ENCODE assay signal across 12 mouse cellular contexts in the genomic region with DNA sequence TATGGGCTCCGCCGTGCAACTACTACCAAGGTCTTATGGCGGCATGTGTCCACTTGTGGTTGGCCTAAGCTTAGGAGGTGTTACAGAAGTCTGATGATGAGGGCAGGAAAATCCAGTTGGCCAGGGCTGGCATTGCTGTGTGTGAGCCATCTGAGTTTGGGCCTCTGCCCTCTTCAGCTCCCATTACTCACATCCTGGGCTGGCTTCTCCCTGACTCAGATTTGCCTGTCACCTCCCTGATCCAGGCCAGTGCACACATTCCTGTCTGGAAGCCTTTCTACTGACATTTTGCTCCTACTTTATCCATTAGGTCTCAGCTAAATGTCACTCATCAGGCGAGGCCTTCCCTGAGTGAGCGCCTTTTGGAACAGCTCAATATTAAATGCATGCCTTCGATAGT. TPM values are rescaled to one million over a fixed set of nuclear protein-coding genes. Genes with fewer than 3 reads are reported as not detected.
DNase-seq lines count a peak whose midpoint lies in the region; ATAC-seq and TF ChIP-seq lines count a peak whose summit lies in the region.
"Had no signal": no experiment of that assay in that cellular context is flagged by ENCODE, and none has a peak within 500 bp of the region (broad histone marks: within the 10 kb centered on the region; RNA-seq: fewer than 3 reads in every experiment).

No protein-coding gene starts in this region.

- H3K4me2 ChIP-seq in midbrain, postnatal 0 days (ENCODE audit: low read depth, low read length, poor library complexity, severe bottlenecking) = no peak overlapping the region
- H3K4me2 ChIP-seq in heart, embryonic 11.5 days = no peak overlapping the region
- no peak overlapping the region for H3K4me2 ChIP-seq in neural tube, embryonic 15.5 days
- H3K4me2 ChIP-seq: liver, embryonic 12.5 days; neural tube, embryonic 13.5 days had no signal

- H3K27ac ChIP-seq in midbrain, embryonic 10.5 days (replicated peaks) = 0 out of 2 replicates have a peak overlapping the region, but pooled peaks have one; percentile 23
- H3K27ac ChIP-seq in midbrain, postnatal 0 days (ENCODE audit: low read depth, low read length) = no peak overlapping the region
- peak overlapping the region; percentile 85 for H3K27ac ChIP-seq in heart, embryonic 11.5 days (ENCODE audit: low read depth, low read length)
- H3K27ac ChIP-seq in neural tube, embryonic 15.5 days (replicated peaks) = no peak overlapping the region
- no peak overlapping the region for H3K27ac ChIP-seq in limb, embryonic 10.5 days
- H3K27ac ChIP-seq: liver, embryonic 12.5 days; neural tube, embryonic 13.5 days had no signal

- H3K9me3 ChIP-seq in midbrain, embryonic 10.5 days (replicated peaks) = no peaks in the 10 kb centered on the region
- H3K9me3 ChIP-seq in midbrain, postnatal 0 days (ENCODE audit: low read length) = no peaks in the 10 kb centered on the region
- no peaks in the 10 kb centered on the region for H3K9me3 ChIP-seq in heart, embryonic 11.5 days (replicated peaks; ENCODE audit: control insufficient read depth, low read length)
- no peaks in the 10 kb centered on the region for H3K9me3 ChIP-seq in neural tube, embryonic 15.5 days (replicated peaks)
- H3K9me3 ChIP-seq in limb, embryonic 10.5 days (replicated peaks) = no peaks in the 10 kb centered on the region
- H3K9me3 ChIP-seq: liver, embryonic 12.5 days; neural tube, embryonic 13.5 days had no signal

- WGBS in midbrain, embryonic 10.5 days = 93% methylated on average over 6 of the region's 6 CpGs
- WGBS in midbrain, postnatal 0 days = 93% methylated on average over 6 of the region's 6 CpGs
- WGBS in heart, embryonic 11.5 days (ENCODE audit: insufficient replicate concordance) = 47% methylated on average over 6 of the region's 6 CpGs
- 93% methylated on average over 6 of the region's 6 CpGs for WGBS in neural tube, embryonic 15.5 days
- WGBS in limb, embryonic 10.5 days = 91% methylated on average over 6 of the region's 6 CpGs

- no peak overlapping the region for H3K9ac ChIP-seq in midbrain, postnatal 0 days (replicated peaks; ENCODE audit: low read length, poor library complexity, severe bottlenecking)
- no peak overlapping the region for H3K9ac ChIP-seq in heart, embryonic 11.5 days (ENCODE audit: low read depth, low read length)
- H3K9ac ChIP-seq in neural tube, embryonic 15.5 days (replicated peaks) = no peak overlapping the region
- H3K9ac ChIP-seq: liver, embryonic 12.5 days; neural tube, embryonic 13.5 days had no signal

- no peak for DNase-seq in midbrain, embryonic 10.5 days (ENCODE audit: low spot score)
- DNase-seq in midbrain, postnatal 0 days (ENCODE audit: low spot score) = no peak
- DNase-seq in brain, adult 2 months (ENCODE audit: low read depth, low spot score) = peak; percentile 35
- no peak for DNase-seq in ovary, adult 18-20 months (ENCODE audit: low spot score)
- DNase-seq in limb, embryonic 10.5 days (ENCODE audit: low spot score) = no peak
- DNase-seq: cerebellum, postnatal 36 days; right cerebral cortex, postnatal 25 days had no signal

- no peaks in the 10 kb centered on the region for H3K27me3 ChIP-seq in midbrain, embryonic 10.5 days (ENCODE audit: low read depth, poor library complexity, severe bottlenecking)
- H3K27me3 ChIP-seq in midbrain, postnatal 0 days (ENCODE audit: insufficient read depth, low read length) = no peaks in the 10 kb centered on the region
- H3K27me3 ChIP-seq in heart, embryonic 11.5 days (ENCODE audit: control insufficient read depth, insufficient read depth, low read length) = no peaks in the 10 kb centered on the region
- no peaks in the 10 kb centered on the region for H3K27me3 ChIP-seq in neural tube, embryonic 15.5 days (replicated peaks)
- no peaks in the 10 kb centered on the region for H3K27me3 ChIP-seq in limb, embryonic 10.5 days (ENCODE audit: low read depth, poor library complexity, severe bottlenecking)
- H3K27me3 ChIP-seq: liver, embryonic 12.5 days; neural tube, embryonic 13.5 days had no signal

- TF ChIP-seq CTCF in midbrain, postnatal 0 days (IDR thresholded peaks at IDR 0.05) = no peak

- no peak for ATAC-seq in midbrain, postnatal 0 days (ENCODE audit: low FRiP score)
- ATAC-seq in heart, embryonic 11.5 days (replicated peaks; ENCODE audit: insufficient number of reproducible peaks, low FRiP score, low TSS enrichment) = peak; percentile 47
- ATAC-seq in neural tube, embryonic 15.5 days (ENCODE audit: low FRiP score) = no peak
- ATAC-seq: liver, embryonic 12.5 days had no signal

- H3K4me1 ChIP-seq in midbrain, embryonic 10.5 days = peaks cover 45% of the 10 kb centered on the region
- peaks cover 8% of the 10 kb centered on the region; the same call in 1 of the 2 replicates for H3K4me1 ChIP-seq in midbrain, postnatal 0 days (ENCODE audit: insufficient read depth, low read length)
- H3K4me1 ChIP-seq in heart, embryonic 11.5 days (ENCODE audit: control insufficient read depth, insufficient read depth, low read length) = peaks cover 79% of the 10 kb centered on the region
- H3K4me1 ChIP-seq in neural tube, embryonic 15.5 days = peaks cover 46% of the 10 kb centered on the region
- H3K4me1 ChIP-seq in limb, embryonic 10.5 days = peaks cover 28% of the 10 kb centered on the region

- no peak overlapping the region for H3K4me3 ChIP-seq in midbrain, embryonic 10.5 days
- no peak overlapping the region for H3K4me3 ChIP-seq in midbrain, postnatal 0 days (ENCODE audit: low read depth, low read length)
- H3K4me3 ChIP-seq in heart, embryonic 11.5 days (ENCODE audit: low read depth, low read length) = no peak overlapping the region
- no peak overlapping the region for H3K4me3 ChIP-seq in neural tube, embryonic 15.5 days (replicated peaks)
- no peak overlapping the region for H3K4me3 ChIP-seq in limb, embryonic 10.5 days
- H3K4me3 ChIP-seq: erythroblast, embryonic 14.5 days; liver, embryonic 12.5 days; neural tube, embryonic 13.5 days had no signal

- H3K36me3 ChIP-seq in midbrain, embryonic 10.5 days = no peaks in the 10 kb centered on the region
- no peaks in the 10 kb centered on the region; the same call in 1 of the 2 replicates for H3K36me3 ChIP-seq in midbrain, postnatal 0 days (ENCODE audit: insufficient read depth, low read length)
- no peaks in the 10 kb centered on the region for H3K36me3 ChIP-seq in heart, embryonic 11.5 days (ENCODE audit: control insufficient read depth, insufficient read depth, low read length)
- H3K36me3 ChIP-seq in neural tube, embryonic 15.5 days = no peaks in the 10 kb centered on the region
- H3K36me3 ChIP-seq in limb, embryonic 10.5 days = no peaks in the 10 kb centered on the region
- H3K36me3 ChIP-seq: neural tube, embryonic 13.5 days had no signal

RNA-seq across cellular contexts. Expression of a gene that starts 57.5 kb away (rescaled TPM):
- 9.3 and 10.1 TPM in 2 replicates for polyA plus RNA-seq in midbrain, embryonic 10.5 days (2016; fragmentation: Nextera tagmentation; extraction: Ambion mirVana)
- 86.0 and 94.4 TPM in 2 replicates for total RNA-seq in midbrain, postnatal 0 days (2014; rRNA removed)
- polyA plus RNA-seq in midbrain, postnatal 0 days (2015; fragmentation: Nextera tagmentation; extraction: Ambion mirVana) = 25.8 and 27.3 TPM in 2 replicates
- polyA plus RNA-seq in heart, embryonic 11.5 days (2014; fragmentation: Nextera tagmentation; extraction: Ambion mirVana) = 25.7 and 33.0 TPM in 2 replicates
- polyA plus RNA-seq in neural tube, embryonic 15.5 days (2015; fragmentation: Nextera tagmentation; extraction: Ambion mirVana) = 21.4 and 24.1 TPM in 2 replicates
- 4.0 and 5.2 TPM in 2 replicates for polyA plus RNA-seq in limb, embryonic 10.5 days (2016; fragmentation: Nextera tagmentation; extraction: Ambion mirVana)

Comparison
In these comparisons a context has a peak if more than half of its experiments do, and no peak if none do; other contexts are left out.
1. H3K27ac ChIP-seq: peak in midbrain, embryonic 10.5 days (single experiment) and heart, embryonic 11.5 days (single experiment); none in midbrain, postnatal 0 days (single experiment), neural tube, embryonic 15.5 days (single experiment) and limb, embryonic 10.5 days (single experiment).